ENCODE assay signal across 28 mouse cellular contexts in the genomic region with DNA sequence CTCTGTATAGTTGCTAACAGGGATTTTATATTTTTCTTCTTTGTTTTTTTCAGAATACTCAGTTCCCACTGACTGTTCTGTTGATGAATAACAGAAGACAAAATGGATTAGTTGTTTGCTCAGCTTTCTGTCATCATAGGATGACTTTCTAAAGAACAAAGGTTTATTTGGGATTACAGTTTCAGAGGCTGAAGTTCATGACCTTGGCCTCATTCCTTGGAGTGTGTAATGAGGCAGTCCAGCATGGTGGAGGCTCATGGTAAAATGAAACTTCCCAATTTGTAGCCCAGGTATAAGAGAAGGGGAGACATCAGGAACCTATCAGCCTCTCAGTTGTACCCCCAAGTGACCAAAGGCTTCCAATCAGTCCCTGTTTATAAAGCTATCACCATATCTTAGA. TPM values are rescaled to one million over a fixed set of nuclear protein-coding genes. Genes with fewer than 3 reads are reported as not detected.
DNase-seq lines count a peak whose midpoint lies in the region; ATAC-seq and TF ChIP-seq lines count a peak whose summit lies in the region.
"Had no signal": no experiment of that assay in that cellular context is flagged by ENCODE, and none has a peak within 500 bp of the region (broad histone marks: within the 10 kb centered on the region; RNA-seq: fewer than 3 reads in every experiment).

No protein-coding gene starts in this region.

- no peaks in the 10 kb centered on the region for H3K27me3 ChIP-seq in kidney, adult 2 months (replicated peaks; ENCODE audit: control insufficient read depth, insufficient read depth, low read length)
- H3K27me3 ChIP-seq in kidney, embryonic 15.5 days: no peaks in the 10 kb centered on the region
- H3K27me3 ChIP-seq in liver, embryonic 14.5 days (ENCODE audit: control insufficient read depth, insufficient read depth, low read length): no peaks in the 10 kb centered on the region
- H3K27me3 ChIP-seq in liver, postnatal 0 days (ENCODE audit: insufficient read depth, low read length): no peaks in the 10 kb centered on the region
- no peaks in the 10 kb centered on the region for H3K27me3 ChIP-seq in midbrain, postnatal 0 days (ENCODE audit: insufficient read depth, low read length)
- H3K27me3 ChIP-seq: embryonic facial prominence, embryonic 12.5 days; embryonic facial prominence, embryonic 15.5 days; heart, embryonic 13.5 days had no signal

- no peak overlapping the region for H3K4me2 ChIP-seq in kidney, embryonic 15.5 days
- no peak overlapping the region for H3K4me2 ChIP-seq in liver, embryonic 14.5 days (ENCODE audit: low read depth)
- no peak overlapping the region for H3K4me2 ChIP-seq in liver, postnatal 0 days (ENCODE audit: low read depth, low read length)
- H3K4me2 ChIP-seq in midbrain, postnatal 0 days (ENCODE audit: low read depth, low read length, poor library complexity, severe bottlenecking): no peak overlapping the region
- H3K4me2 ChIP-seq: embryonic facial prominence, embryonic 12.5 days; embryonic facial prominence, embryonic 15.5 days; heart, embryonic 13.5 days had no signal

- peaks cover 2% of the 10 kb centered on the region; the same call in 1 of the 2 replicates for H3K4me1 ChIP-seq in kidney, adult 2 months (ENCODE audit: control insufficient read depth, insufficient read depth, low read length)
- no peaks in the 10 kb centered on the region for H3K4me1 ChIP-seq in kidney, embryonic 15.5 days
- no peaks in the 10 kb centered on the region for H3K4me1 ChIP-seq in liver, embryonic 14.5 days (replicated peaks; ENCODE audit: control insufficient read depth in 2 of 2, insufficient read depth in 2 of 2, low read length in 1 of 2)
- peaks cover 2% of the 10 kb centered on the region; the same call in 1 of the 2 replicates for H3K4me1 ChIP-seq in liver, postnatal 0 days (ENCODE audit: insufficient read depth)
- H3K4me1 ChIP-seq in midbrain, postnatal 0 days (ENCODE audit: insufficient read depth, low read length): no peaks in the 10 kb centered on the region
- H3K4me1 ChIP-seq: embryonic facial prominence, embryonic 12.5 days; embryonic facial prominence, embryonic 15.5 days; heart, embryonic 13.5 days had no signal

- H3K9ac ChIP-seq in kidney, embryonic 15.5 days: no peak overlapping the region
- H3K9ac ChIP-seq in liver, embryonic 14.5 days (replicated peaks): no peak overlapping the region
- no peak overlapping the region for H3K9ac ChIP-seq in liver, postnatal 0 days (replicated peaks)
- no peak overlapping the region for H3K9ac ChIP-seq in midbrain, postnatal 0 days (replicated peaks; ENCODE audit: low read length, poor library complexity, severe bottlenecking)
- H3K9ac ChIP-seq: embryonic facial prominence, embryonic 12.5 days; embryonic facial prominence, embryonic 15.5 days; forebrain, postnatal 0 days; heart, embryonic 13.5 days had no signal

- TF ChIP-seq EP300 in liver, embryonic 14.5 days (IDR thresholded peaks at IDR 0.05; ENCODE audit: low read depth): no peak
- 0 out of 2 replicates have a peak, but pooled peaks have one; percentile 34 for TF ChIP-seq EP300 in liver, postnatal 0 days (IDR thresholded peaks at IDR 0.05; ENCODE audit: low read depth)

- H3K27ac ChIP-seq in kidney, adult 2 months (ENCODE audit: insufficient read depth, low read depth, low read length): peak overlapping the region; percentile 55; the same call in 1 of the 2 replicates
- H3K27ac ChIP-seq in kidney, embryonic 15.5 days: no peak overlapping the region
- H3K27ac ChIP-seq in liver, embryonic 14.5 days: no peak overlapping the region
- H3K27ac ChIP-seq in liver, postnatal 0 days (ENCODE audit: low read depth): peak overlapping the region; percentile 66
- no peak overlapping the region for H3K27ac ChIP-seq in midbrain, postnatal 0 days (ENCODE audit: low read depth, low read length)
- H3K27ac ChIP-seq: embryonic facial prominence, embryonic 12.5 days; embryonic facial prominence, embryonic 15.5 days; gastrocnemius, adult 2 months; heart, embryonic 13.5 days had no signal

- no peak for TF ChIP-seq CTCF in kidney, adult 2 months (conservative IDR thresholded peaks at IDR 0.05; ENCODE audit: insufficient read depth, insufficient read length, low read depth, low read length)
- no peak for TF ChIP-seq CTCF in liver, embryonic 14.5 days (IDR thresholded peaks at IDR 0.05; ENCODE audit: low read depth)
- no peak for TF ChIP-seq CTCF in liver, postnatal 0 days (IDR thresholded peaks at IDR 0.05; ENCODE audit: low read depth)
- no peak for TF ChIP-seq CTCF in midbrain, postnatal 0 days (IDR thresholded peaks at IDR 0.05)

- TF ChIP-seq POLR2A in kidney, adult 2 months (IDR thresholded peaks at IDR 0.05; ENCODE audit: low read depth, low read length): no peak

- no peaks in the 10 kb centered on the region for H3K36me3 ChIP-seq in kidney, adult 2 months (ENCODE audit: control insufficient read depth, insufficient read depth, low read length)
- H3K36me3 ChIP-seq in kidney, embryonic 15.5 days: no peaks in the 10 kb centered on the region
- no peaks in the 10 kb centered on the region for H3K36me3 ChIP-seq in liver, embryonic 14.5 days (replicated peaks; ENCODE audit: control insufficient read depth, insufficient read depth, low read depth)
- no peaks in the 10 kb centered on the region for H3K36me3 ChIP-seq in liver, postnatal 0 days (replicated peaks; ENCODE audit: insufficient read depth, low read length)
- H3K36me3 ChIP-seq in midbrain, postnatal 0 days (ENCODE audit: insufficient read depth, low read length): no peaks in the 10 kb centered on the region
- H3K36me3 ChIP-seq: embryonic facial prominence, embryonic 12.5 days; embryonic facial prominence, embryonic 15.5 days; heart, embryonic 13.5 days had no signal

- DNase-seq in kidney, adult 2 months: peak; percentile 90
- no peak for DNase-seq in kidney, adult 18-20 months
- DNase-seq in kidney, postnatal 36 days: peak; percentile 42 to 59
- peak in 1 of 3 experiments; percentile 15 for DNase-seq in liver, embryonic 14.5 days (ENCODE audit: low read depth in 3 of 3, low spot score in 3 of 3)
- DNase-seq in liver: no peak
- peak; percentile 17 for DNase-seq in liver, postnatal 0 days
- DNase-seq in midbrain, postnatal 0 days (ENCODE audit: low spot score): no peak
- DNase-seq: adrenal gland, adult 2 months; adrenal gland, postnatal 14 days; cerebellum, adult 11 months; cerebellum, adult 2 months; cerebellum, adult 9-11 months; cerebellum, postnatal 25 days; forebrain, postnatal 0 days; gastrocnemius, adult 2 months; gastrocnemius, postnatal 14 days; heart, adult 18-20 months; heart, postnatal 14 days; heart, postnatal 4 days had no signal

- no peak overlapping the region for H3K4me3 ChIP-seq in kidney, adult 2 months (ENCODE audit: insufficient read depth, low read depth, low read length)
- H3K4me3 ChIP-seq in kidney, embryonic 15.5 days (replicated peaks): no peak overlapping the region
- no peak overlapping the region for H3K4me3 ChIP-seq in liver, embryonic 14.5 days (ENCODE audit: insufficient read depth in 1 of 2, low read depth in 2 of 2, low read length in 2 of 2)
- H3K4me3 ChIP-seq in liver, postnatal 0 days (ENCODE audit: low read depth, low read length): no peak overlapping the region
- no peak overlapping the region for H3K4me3 ChIP-seq in midbrain, postnatal 0 days (ENCODE audit: low read depth, low read length)
- H3K4me3 ChIP-seq: embryonic facial prominence, embryonic 12.5 days; embryonic facial prominence, embryonic 15.5 days; gastrocnemius, adult 2 months; heart, embryonic 13.5 days had no signal

- ATAC-seq in kidney, embryonic 15.5 days (replicated peaks; ENCODE audit: low FRiP score): no peak
- ATAC-seq in liver, embryonic 14.5 days (ENCODE audit: insufficient read depth): peak; percentile 39; the same call in 1 of the 2 replicates
- peak; percentile 96 for ATAC-seq in liver, postnatal 0 days
- no peak for ATAC-seq in midbrain, postnatal 0 days (ENCODE audit: low FRiP score)
- ATAC-seq: CD4-positive, CD25-positive, alpha-beta regulatory T cell, adult 4 months; forebrain, embryonic 14.5 days; forebrain, postnatal 0 days had no signal

- H3K9me3 ChIP-seq in kidney, embryonic 15.5 days (replicated peaks): no peaks in the 10 kb centered on the region
- no peaks in the 10 kb centered on the region for H3K9me3 ChIP-seq in liver, embryonic 14.5 days (ENCODE audit: control insufficient read depth, low read length)
- H3K9me3 ChIP-seq in liver, postnatal 0 days (ENCODE audit: low read length): no peaks in the 10 kb centered on the region
- H3K9me3 ChIP-seq in midbrain, postnatal 0 days (ENCODE audit: low read length): no peaks in the 10 kb centered on the region
- H3K9me3 ChIP-seq: embryonic facial prominence, embryonic 12.5 days; embryonic facial prominence, embryonic 15.5 days; heart, embryonic 13.5 days had no signal

RNA-seq across cellular contexts. Expression of a gene that starts 20.7 kb away (rescaled TPM):
- 0.19 TPM in 1 of 2 replicates, not detected in the other for polyA plus RNA-seq in kidney, adult 2 months (2012; rRNA removed)
- polyA plus RNA-seq in kidney, embryonic 15.5 days (2015; fragmentation: Nextera tagmentation; extraction: Ambion mirVana): 0.17 and 0.18 TPM in 2 replicates
- 14.9 and 16.1 TPM in 2 replicates for polyA plus RNA-seq in liver, embryonic 14.5 days (2012; rRNA removed)
- 30.5 and 32.7 TPM in 2 replicates for polyA plus RNA-seq in liver, embryonic 14.5 days (2014; fragmentation: Nextera tagmentation; extraction: Ambion mirVana)
- polyA plus RNA-seq in liver, postnatal 0 days (2015; fragmentation: Nextera tagmentation; extraction: Ambion mirVana): 74.1 and 78.4 TPM in 2 replicates
- total RNA-seq in midbrain, postnatal 0 days (2014; rRNA removed): not detected in 2 replicates
- polyA plus RNA-seq in midbrain, postnatal 0 days (2015; fragmentation: Nextera tagmentation; extraction: Ambion mirVana): 0.17 and 0.23 TPM in 2 replicates
- total RNA-seq: gastrocnemius, postnatal 14 days; heart, adult 18-20 months; heart, postnatal 14 days; heart, postnatal 4 days had no signal
- polyA plus RNA-seq: CD4-positive, CD25-positive, alpha-beta regulatory T cell, adult 4 months; cerebellum, adult 2 months; forebrain, embryonic 14.5 days; frontal cortex, adult 2 months; heart, embryonic 16.5 days; hindbrain, embryonic 11.5 days had no signal

RNA-seq across cellular contexts. Expression of a gene that starts 34.4 kb away (rescaled TPM):
- polyA plus RNA-seq in kidney, adult 2 months (2012; rRNA removed): 359 and 491 TPM in 2 replicates
- polyA plus RNA-seq in kidney, embryonic 15.5 days (2015; fragmentation: Nextera tagmentation; extraction: Ambion mirVana): 18.8 and 39.6 TPM in 2 replicates
- polyA plus RNA-seq in liver, embryonic 14.5 days (2012; rRNA removed): 30.6 and 33.2 TPM in 2 replicates
- polyA plus RNA-seq in liver, embryonic 14.5 days (2014; fragmentation: Nextera tagmentation; extraction: Ambion mirVana): 80.3 and 134 TPM in 2 replicates
- polyA plus RNA-seq in liver, postnatal 0 days (2015; fragmentation: Nextera tagmentation; extraction: Ambion mirVana): 38.8 and 39.0 TPM in 2 replicates
- 0.99 and 1.3 TPM in 2 replicates for total RNA-seq in midbrain, postnatal 0 days (2014; rRNA removed)
- polyA plus RNA-seq in midbrain, postnatal 0 days (2015; fragmentation: Nextera tagmentation; extraction: Ambion mirVana): 1.7 and 2.5 TPM in 2 replicates
- polyA plus RNA-seq: CD4-positive, CD25-positive, alpha-beta regulatory T cell, adult 4 months had no signal

RNA-seq across cellular contexts. Expression of a gene that starts 57.2 kb away (rescaled TPM):
- 1,535 and 1,611 TPM in 2 replicates for polyA plus RNA-seq in kidney, adult 2 months (2012; rRNA removed)
- 82.4 and 87.0 TPM in 2 replicates for polyA plus RNA-seq in kidney, embryonic 15.5 days (2015; fragmentation: Nextera tagmentation; extraction: Ambion mirVana)
- polyA plus RNA-seq in liver, embryonic 14.5 days (2012; rRNA removed): 960 and 1,504 TPM in 2 replicates
- 2,373 and 2,511 TPM in 2 replicates for polyA plus RNA-seq in liver, embryonic 14.5 days (2014; fragmentation: Nextera tagmentation; extraction: Ambion mirVana)
- 901 and 980 TPM in 2 replicates for polyA plus RNA-seq in liver, postnatal 0 days (2015; fragmentation: Nextera tagmentation; extraction: Ambion mirVana)
- 31.9 and 50.1 TPM in 2 replicates for total RNA-seq in midbrain, postnatal 0 days (2014; rRNA removed)
- polyA plus RNA-seq in midbrain, postnatal 0 days (2015; fragmentation: Nextera tagmentation; extraction: Ambion mirVana): 32.4 and 38.1 TPM in 2 replicates

Comparison
In these comparisons a context has a peak if more than half of its experiments do, and no peak if none do; other contexts are left out.
1. DNase-seq: peak in kidney, adult 2 months (single experiment), kidney, postnatal 36 days (2 of 2) and liver, postnatal 0 days (single experiment); none in kidney, adult 18-20 months (single experiment), liver (single experiment) and midbrain, postnatal 0 days (single experiment).
2. H3K27ac ChIP-seq: peak in kidney, adult 2 months (single experiment) and liver, postnatal 0 days (single experiment); none in kidney, embryonic 15.5 days (single experiment), liver, embryonic 14.5 days (single experiment) and midbrain, postnatal 0 days (single experiment).
3. RNA of a gene that starts 57.2 kb away (polyA plus RNA-seq): 960 to 2,511 TPM in liver, embryonic 14.5 days, 1,535 to 1,611 TPM in kidney, adult 2 months and 901 to 980 TPM in liver, postnatal 0 days; 82.4 to 87.0 TPM in kidney, embryonic 15.5 days and 32.4 to 38.1 TPM in midbrain, postnatal 0 days; every median in the first group is over 10 times any median in the second.
4. ATAC-seq: peak in liver, embryonic 14.5 days (single experiment) and liver, postnatal 0 days (single experiment); none in kidney, embryonic 15.5 days (single experiment) and midbrain, postnatal 0 days (single experiment).
5. RNA of a gene that starts 20.7 kb away (polyA plus RNA-seq): 74.1 to 78.4 TPM in liver, postnatal 0 days and 14.9 to 32.7 TPM in liver, embryonic 14.5 days; 0.19 TPM in kidney, adult 2 months, 0.17 to 0.23 TPM in midbrain, postnatal 0 days and 0.17 to 0.18 TPM in kidney, embryonic 15.5 days; every median in the first group is over 10 times any median in the second.